26 mouse cellular contexts compared by ENCODE assay signal in the genomic region with DNA sequence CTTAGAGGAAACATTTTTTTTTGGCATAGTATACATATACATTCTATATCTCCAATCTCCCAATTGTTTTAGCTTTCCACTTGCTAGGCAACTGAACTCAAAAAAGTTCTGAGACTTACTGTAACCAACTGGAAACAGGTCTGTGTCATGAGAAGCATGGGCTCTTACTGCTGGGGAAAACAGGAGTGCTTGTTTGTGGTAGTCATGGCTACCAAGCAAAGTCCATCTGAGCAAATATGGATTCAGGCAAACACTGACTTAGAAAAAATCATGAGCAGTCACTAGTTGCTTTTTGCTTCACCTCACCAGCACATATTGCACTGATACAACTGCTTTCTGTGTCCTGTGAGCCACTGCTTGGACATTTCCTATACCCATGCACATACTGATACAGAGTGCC. TPM values are rescaled to one million over a fixed set of nuclear protein-coding genes. Genes with fewer than 3 reads are reported as not detected.
"Had no signal": no experiment of that assay in that cellular context is flagged by ENCODE, and none has a peak within 500 bp of the region (broad histone marks: within the 10 kb centered on the region; RNA-seq: fewer than 3 reads in every experiment).

No protein-coding gene starts in this region.

- H3K4me3 ChIP-seq: midbrain, embryonic 10.5 days; midbrain, embryonic 12.5 days; myocyte; neural tube, embryonic 13.5 days; neural tube, embryonic 15.5 days had no signal

- H3K27me3 ChIP-seq: midbrain, embryonic 12.5 days; neural tube, embryonic 13.5 days; neural tube, embryonic 15.5 days had no signal

- DNase-seq: lung, embryonic 14.5 days; lung, postnatal 10 days; lung, postnatal 4 days; midbrain, embryonic 14.5 days; retina, postnatal 1 day; right cerebral cortex, adult 18-20 months; right cerebral cortex, postnatal 25 days; right cerebral cortex, postnatal 4 days; spleen, adult 18-20 months; thymus, adult 18-20 months; thymus, postnatal 14 days; thymus, postnatal 36 days had no signal

- H3K4me1 ChIP-seq: midbrain, embryonic 10.5 days; midbrain, embryonic 12.5 days; neural tube, embryonic 13.5 days; neural tube, embryonic 15.5 days had no signal

- H3K9me3 ChIP-seq: midbrain, embryonic 10.5 days; midbrain, embryonic 12.5 days; neural tube, embryonic 13.5 days; neural tube, embryonic 15.5 days had no signal

- H3K36me3 ChIP-seq: midbrain, embryonic 10.5 days; midbrain, embryonic 12.5 days; neural tube, embryonic 13.5 days; neural tube, embryonic 15.5 days had no signal

- ATAC-seq: midbrain, embryonic 16.5 days had no signal

- H3K9ac ChIP-seq: lung, embryonic 14.5 days; midbrain, embryonic 12.5 days; neural tube, embryonic 13.5 days; neural tube, embryonic 15.5 days had no signal

- H3K4me2 ChIP-seq: lung, embryonic 14.5 days; midbrain, embryonic 12.5 days; neural tube, embryonic 13.5 days; neural tube, embryonic 15.5 days had no signal

- H3K27ac ChIP-seq: midbrain, embryonic 10.5 days; midbrain, embryonic 12.5 days; neural tube, embryonic 13.5 days; neural tube, embryonic 15.5 days had no signal

RNA-seq across cellular contexts. Expression of a gene that starts 40.8 kb away (rescaled TPM):
- total RNA-seq: megakaryocyte, adult 5-6 weeks; megakaryocyte-erythroid progenitor cell, adult 5-6 weeks had no signal
- polyA plus RNA-seq: lung, embryonic 14.5 days; lung, embryonic 16.5 days; midbrain, embryonic 10.5 days; midbrain, embryonic 12.5 days; midbrain, embryonic 14.5 days; midbrain, embryonic 16.5 days; myocyte; neural tube, embryonic 11.5 days; neural tube, embryonic 13.5 days; neural tube, embryonic 15.5 days; small intestine, adult 2 months; stomach, embryonic 14.5 days; stomach, embryonic 16.5 days; thymus, postnatal 0 days had no signal
